Mouse (Mus musculus): ENCODE data around the gene Cdr2. TPM values are rescaled to one million over a fixed set of nuclear protein-coding genes. Genes with fewer than 3 reads are reported as not detected.

The Cdr2 gene
- polyA plus RNA-seq (2015; fragmentation: Nextera tagmentation; extraction: Ambion mirVana) = 40.9 and 44.4 TPM in 2 replicates

GRCm38 (mm10) chr7:120982200-120982841 lies at the start of gene Cdr2, which contains the start of gene Mfsd13b:
TSS of gene Cdr2 (minus strand) at chr7:120982312.
TSS of gene Mfsd13b (plus strand) at chr7:120982509.

GRCm38 (mm10) chr7:120917592-120918461 lies 64.3 kb downstream of the Cdr2 start, which contains the start of gene Polr3e:
TSS of gene Polr3e (plus strand) at chr7:120917744.

Other genes with a start within 250 kb of the Cdr2 start
- 0.07 and 0.28 TPM in 2 replicates for gene Vwa3a, start 243.0 kb downstream of the Cdr2 start, polyA plus RNA-seq (2015; fragmentation: Nextera tagmentation; extraction: Ambion mirVana)
- not detected in 2 replicates for gene Gm5737, start 169.9 kb downstream of the Cdr2 start, polyA plus RNA-seq (2015; fragmentation: Nextera tagmentation; extraction: Ambion mirVana)
- 49.2 and 49.5 TPM in 2 replicates for gene Eef2k, start 139.5 kb downstream of the Cdr2 start, polyA plus RNA-seq (2015; fragmentation: Nextera tagmentation; extraction: Ambion mirVana)
- 16.7 and 17.1 TPM in 2 replicates for gene Polr3e, start 64.6 kb downstream of the Cdr2 start, polyA plus RNA-seq (2015; fragmentation: Nextera tagmentation; extraction: Ambion mirVana)
- 0.20 TPM in 1 of 2 replicates, not detected in the other for gene Mfsd13b, start 197 bp upstream of the Cdr2 start, polyA plus RNA-seq (2015; fragmentation: Nextera tagmentation; extraction: Ambion mirVana)
- 66.9 and 72.0 TPM in 2 replicates for gene Mettl9, start 52.1 kb upstream of the Cdr2 start, polyA plus RNA-seq (2015; fragmentation: Nextera tagmentation; extraction: Ambion mirVana)
- gene Igsf6, start 92.3 kb upstream of the Cdr2 start, polyA plus RNA-seq (2015; fragmentation: Nextera tagmentation; extraction: Ambion mirVana) = 22.7 and 30.9 TPM in 2 replicates
- gene Otoa, start 99.3 kb upstream of the Cdr2 start, polyA plus RNA-seq (2015; fragmentation: Nextera tagmentation; extraction: Ambion mirVana) = 0.05 and 0.18 TPM in 2 replicates

All from spleen, postnatal 0 days (tissue).